32 mouse cellular contexts compared by ENCODE assay signal in the genomic region with DNA sequence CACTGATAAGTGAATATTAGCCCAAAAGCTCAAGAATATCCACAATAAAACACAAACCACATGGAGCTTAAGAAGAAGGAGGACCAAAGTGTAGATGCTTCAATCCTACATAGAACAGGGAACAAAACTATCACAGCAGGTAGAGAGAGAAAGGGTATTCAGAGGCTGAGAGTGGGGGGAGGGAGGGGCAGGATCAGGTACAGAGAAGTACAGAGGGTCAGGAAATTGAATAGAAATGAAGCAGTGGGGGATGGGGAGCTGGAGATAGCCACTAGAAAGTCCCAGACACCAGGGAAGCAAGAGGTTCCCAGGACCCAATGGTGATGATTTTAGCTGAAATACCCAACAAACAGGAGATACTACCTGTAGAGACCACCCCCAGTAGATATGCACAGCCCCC.
"Had no signal": no experiment of that assay in that cellular context is flagged by ENCODE, and none has a peak within 500 bp of the region (broad histone marks: within the 10 kb centered on the region; RNA-seq: fewer than 3 reads in every experiment).

No protein-coding gene starts in this region.

- H3K9me3 ChIP-seq: limb, embryonic 10.5 days; limb, embryonic 12.5 days; limb, embryonic 13.5 days; limb, embryonic 15.5 days; liver, embryonic 12.5 days; liver, embryonic 13.5 days; liver, embryonic 15.5 days; lung, embryonic 15.5 days; megakaryocyte, embryonic 14.5 days; midbrain, embryonic 10.5 days; midbrain, embryonic 12.5 days; midbrain, embryonic 13.5 days; midbrain, embryonic 15.5 days; neural tube, embryonic 12.5 days had no signal

- H3K36me3 ChIP-seq: limb, embryonic 12.5 days; limb, embryonic 13.5 days; limb, embryonic 15.5 days; liver, embryonic 12.5 days; liver, embryonic 13.5 days; liver, embryonic 15.5 days; lung, embryonic 15.5 days; midbrain, embryonic 12.5 days; midbrain, embryonic 13.5 days; midbrain, embryonic 15.5 days; neural tube, embryonic 12.5 days had no signal

- DNase-seq: left cerebral cortex, postnatal 4 days; liver; liver, embryonic 13.5 days; liver, postnatal 0 days; lung, adult 18-20 months; lung, adult 2 months; lung, embryonic 14.5 days; lung, postnatal 10 days; lung, postnatal 14 days; lung, postnatal 36 days; lung, postnatal 4 days; midbrain, embryonic 14.5 days had no signal

- H3K27ac ChIP-seq: limb, embryonic 10.5 days; limb, embryonic 12.5 days; limb, embryonic 13.5 days; limb, embryonic 15.5 days; liver, embryonic 12.5 days; liver, embryonic 13.5 days; liver, embryonic 14.5 days; liver, embryonic 15.5 days; lung, embryonic 15.5 days; macrophage; midbrain, embryonic 10.5 days; midbrain, embryonic 12.5 days; midbrain, embryonic 13.5 days; midbrain, embryonic 15.5 days; neural tube, embryonic 12.5 days had no signal

- H3K4me2 ChIP-seq: limb, embryonic 12.5 days; limb, embryonic 13.5 days; limb, embryonic 15.5 days; liver, embryonic 11.5 days; liver, embryonic 12.5 days; liver, embryonic 13.5 days; liver, embryonic 15.5 days; lung, embryonic 14.5 days; lung, embryonic 15.5 days; midbrain, embryonic 11.5 days; midbrain, embryonic 12.5 days; midbrain, embryonic 13.5 days; midbrain, embryonic 15.5 days; neural tube, embryonic 12.5 days had no signal

- H3K27me3 ChIP-seq: limb, embryonic 12.5 days; limb, embryonic 13.5 days; limb, embryonic 15.5 days; liver, embryonic 12.5 days; liver, embryonic 13.5 days; liver, embryonic 15.5 days; lung, embryonic 15.5 days; midbrain, embryonic 12.5 days; midbrain, embryonic 13.5 days; midbrain, embryonic 15.5 days; neural tube, embryonic 12.5 days had no signal

- H3K9ac ChIP-seq: limb, embryonic 12.5 days; limb, embryonic 13.5 days; limb, embryonic 15.5 days; liver, embryonic 12.5 days; liver, embryonic 13.5 days; liver, embryonic 14.5 days; liver, embryonic 15.5 days; liver, postnatal 0 days; lung, embryonic 14.5 days; lung, embryonic 15.5 days; midbrain, embryonic 12.5 days; midbrain, embryonic 13.5 days; midbrain, embryonic 15.5 days; neural tube, embryonic 12.5 days had no signal

- H3K4me1 ChIP-seq: liver, embryonic 12.5 days; liver, embryonic 13.5 days; liver, embryonic 15.5 days; lung, embryonic 15.5 days; midbrain, embryonic 12.5 days; midbrain, embryonic 15.5 days had no signal

- H3K4me3 ChIP-seq: limb, embryonic 10.5 days; limb, embryonic 12.5 days; limb, embryonic 13.5 days; limb, embryonic 15.5 days; liver, embryonic 12.5 days; liver, embryonic 13.5 days; liver, embryonic 15.5 days; lung, embryonic 15.5 days; megakaryocyte, embryonic 14.5 days; midbrain, embryonic 10.5 days; midbrain, embryonic 12.5 days; midbrain, embryonic 13.5 days; midbrain, embryonic 15.5 days; myocyte; neural tube, embryonic 12.5 days had no signal

- ATAC-seq: liver, embryonic 12.5 days; liver, postnatal 0 days; lung, postnatal 0 days; midbrain, embryonic 13.5 days; midbrain, embryonic 15.5 days; midbrain, embryonic 16.5 days had no signal
